Mouse (Mus musculus) small intestine, adult 2 months (tissue): ENCODE measurements around the gene Actr2. TPM values are rescaled to one million over a fixed set of nuclear protein-coding genes. Genes with fewer than 3 reads are reported as not detected.
"Not testable (repeated sequence)": the region's sequence is repeated elsewhere in the genome, so short reads cannot be mapped to it uniquely, and the experiment has no call there.

Experiments
- H3K27ac ChIP-seq: fragments of 200-500 bp; 2 replicates; pipeline ENCODE4 v1.5.1; 2012; ENCODE audit warnings: low read depth, low read length, control low read depth, inconsistent platforms; ENCODE audit not compliant: insufficient read depth
- H3K27me3 ChIP-seq: fragments of 200-500 bp; 2 replicates; pipeline ENCODE4 v1.6.1; 2012; ENCODE audit warnings: mild to moderate bottlenecking, moderate library complexity, low read length, inconsistent platforms; ENCODE audit not compliant: control insufficient read depth, insufficient read depth
- H3K36me3 ChIP-seq: fragments of 200-500 bp; 2 replicates; pipeline ENCODE4 v1.6.1; 2012; ENCODE audit warnings: mild to moderate bottlenecking, low read length, control low read depth, inconsistent platforms; ENCODE audit not compliant: control insufficient read depth, insufficient read depth
- H3K4me1 ChIP-seq: fragments of 200-500 bp; 2 replicates; pipeline ENCODE4 v1.6.1; 2012; ENCODE audit warnings: low read length, inconsistent platforms, mixed read lengths; ENCODE audit not compliant: control insufficient read depth, insufficient read depth, insufficient read length
- H3K4me3 ChIP-seq: fragments of 200-500 bp; 2 replicates; pipeline ENCODE4 v1.5.1; 2012; ENCODE audit warnings: low read depth, mild to moderate bottlenecking, control low read depth, inconsistent platforms, low read length, moderate library complexity
- CTCF ChIP-seq: fragments of 200-500 bp; IDR thresholded peaks from 2 replicates; pipeline ENCODE4 v1.5.1; 2012; ENCODE audit warnings: low read depth, mild to moderate bottlenecking, control low read depth, inconsistent platforms, low read length, moderate library complexity, mixed read lengths; ENCODE audit not compliant: insufficient replicate concordance, insufficient read length; ENCODE audit errors: extremely low read depth
- POLR2A ChIP-seq: fragments of 200-500 bp; IDR thresholded peaks from 2 replicates; pipeline ENCODE4 v1.6.1; 2012; ENCODE audit warnings: low read depth, mild to moderate bottlenecking, control low read depth, inconsistent platforms, low read length, moderate library complexity
- WGBS: fragments of 180-500 bp; shearing (Covaris S2); methylation state at CpG from one replicate; pipeline ENCODE4 v1.1.7; 2018; 5-methylcytosine and 5-hydroxymethylcytosine counted together
- polyA plus RNA-seq: library from polyadenylated mRNA; depleted of rRNA; stranded (reverse); fragments of >200 nt; gene quantifications from 2 replicates; pipeline ENCODE4 v1.2.3, GENCODE M21; 2012

The Actr2 gene
- polyA plus RNA-seq, 1 experiment = 10.7 TPM

DNA sequence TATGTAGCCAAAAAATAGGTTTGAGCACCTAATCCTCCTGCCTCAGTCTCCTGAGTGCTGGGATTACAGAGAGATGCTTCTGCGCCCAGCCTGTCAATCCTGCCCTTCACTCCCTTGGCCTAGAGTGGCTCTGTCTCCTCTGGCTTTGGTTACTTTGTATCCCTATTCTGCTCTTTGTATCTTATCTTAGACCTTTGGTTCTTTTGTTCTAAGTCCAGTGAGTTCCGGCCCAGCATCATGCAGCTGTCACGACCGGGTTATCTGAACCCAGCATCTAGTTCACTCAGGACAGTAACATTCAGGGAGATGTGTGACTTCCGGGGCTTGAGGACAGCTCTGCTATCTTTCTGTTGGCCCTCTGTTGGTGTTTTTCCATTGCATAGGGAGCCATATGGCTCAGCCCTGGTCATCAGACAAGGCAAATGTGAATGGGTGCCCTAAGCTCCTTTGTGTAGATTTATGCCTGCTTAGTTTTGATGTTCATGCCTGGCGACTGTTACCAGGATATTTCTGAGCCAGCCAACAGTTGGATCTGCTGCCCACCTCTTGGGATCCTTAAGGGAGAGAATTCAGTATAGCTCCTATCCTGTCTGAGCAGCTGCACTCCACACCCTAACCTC is 79.1 kb downstream of the Actr2 start:
- WGBS = 40% methylated on average over 6 of the region's 6 CpGs
- Histone ChIP-seq H3K4me1 (peaks cover 7% of the 10 kb centered on the region), H3K4me3 (no peak overlapping the region), H3K27ac (no peak overlapping the region), H3K27me3 (no peaks in the 10 kb centered on the region), H3K36me3 (no peaks in the 10 kb centered on the region)
- TF ChIP-seq POLR2A = no peak
- TF ChIP-seq CTCF = no peak

- peaks cover 7% of the 10 kb centered on the region for H3K4me1 ChIP-seq
- WGBS = 47% methylated on average over 8 of the region's 8 CpGs
- no peak overlapping the region for H3K27ac ChIP-seq
Observed at GRCm38 (mm10) chr11:20031536-20031935, 81.2 kb downstream of the Actr2 start.

DNA sequence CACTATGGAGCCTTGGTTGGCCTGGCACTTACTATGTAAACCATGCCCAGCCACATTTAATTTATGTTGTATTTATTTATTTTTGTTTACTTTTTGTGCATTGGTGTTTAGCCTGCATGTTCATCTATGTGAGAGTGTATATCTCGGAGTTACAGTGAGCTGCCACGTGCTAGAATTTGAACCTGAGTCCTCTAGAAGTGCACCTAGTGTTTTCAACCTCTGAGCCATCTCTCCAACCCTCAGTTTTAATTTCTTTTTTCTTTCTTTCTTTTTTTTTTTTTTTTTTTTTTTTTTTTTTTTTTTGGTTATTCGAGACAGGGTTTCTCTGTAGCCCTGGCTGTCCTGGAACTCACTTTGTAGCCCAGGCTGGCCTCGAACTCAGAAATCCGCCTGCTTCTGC is 81.7 kb downstream of the Actr2 start:
- WGBS = 90% methylated on average over 5 of the region's 5 CpGs
- H3K27me3 ChIP-seq, H3K36me3 ChIP-seq, H3K27ac ChIP-seq, H3K4me1 ChIP-seq, H3K4me3 ChIP-seq: not testable (repeated sequence)

More at GRCm38 (mm10) chr11:20031536-20031935, 81.2 kb downstream of the Actr2 start:
- Histone ChIP-seq H3K27me3 (no peaks in the 10 kb centered on the region), H3K4me3 (no peak overlapping the region), H3K36me3 (no peaks in the 10 kb centered on the region)
- TF ChIP-seq CTCF (peak; percentile 73; the same call in 1 of the 2 replicates), POLR2A (no peak)

- 85% methylated on average over 4 of the region's 4 CpGs for WGBS
- H3K4me1 ChIP-seq = no peaks in the 10 kb centered on the region
- no peak for TF ChIP-seq CTCF
- TF ChIP-seq POLR2A = no peak
- H3K36me3 ChIP-seq = peaks cover 4% of the 10 kb centered on the region; the same call in 1 of the 2 replicates
- no peak overlapping the region for H3K27ac ChIP-seq
- H3K27me3 ChIP-seq = no peaks in the 10 kb centered on the region
- H3K4me3 ChIP-seq = no peak overlapping the region
Observed at GRCm38 (mm10) chr11:20029014-20029413, 83.7 kb downstream of the Actr2 start.

DNA sequence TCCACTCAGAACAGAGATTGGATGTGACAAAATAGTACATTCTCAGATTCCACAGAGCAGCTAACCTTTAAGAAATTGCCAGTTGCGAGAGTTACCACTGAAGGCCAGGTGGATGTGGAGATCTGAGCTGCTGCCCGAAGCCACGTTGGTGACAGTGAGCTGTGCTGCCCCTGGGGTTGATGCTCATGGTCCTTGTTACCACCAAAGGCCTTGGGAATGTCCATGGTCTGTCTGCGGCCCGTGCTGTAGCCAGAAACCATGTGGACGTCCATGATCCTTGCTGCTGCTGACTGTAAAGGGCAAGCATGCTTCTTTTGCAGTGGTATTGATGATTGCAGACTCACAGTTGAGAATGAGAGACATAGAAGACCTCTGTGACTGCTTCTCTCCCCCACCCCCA is 84.3 kb downstream of the Actr2 start:
- no peak overlapping the region for H3K27ac ChIP-seq
- peaks cover 4% of the 10 kb centered on the region; the same call in 1 of the 2 replicates for H3K36me3 ChIP-seq
- no peaks in the 10 kb centered on the region for H3K4me1 ChIP-seq
- WGBS = 86% methylated on average over 6 of the region's 6 CpGs
- no peak overlapping the region for H3K4me3 ChIP-seq
- no peaks in the 10 kb centered on the region for H3K27me3 ChIP-seq
- TF ChIP-seq CTCF (no peak), POLR2A (no peak)

DNA sequence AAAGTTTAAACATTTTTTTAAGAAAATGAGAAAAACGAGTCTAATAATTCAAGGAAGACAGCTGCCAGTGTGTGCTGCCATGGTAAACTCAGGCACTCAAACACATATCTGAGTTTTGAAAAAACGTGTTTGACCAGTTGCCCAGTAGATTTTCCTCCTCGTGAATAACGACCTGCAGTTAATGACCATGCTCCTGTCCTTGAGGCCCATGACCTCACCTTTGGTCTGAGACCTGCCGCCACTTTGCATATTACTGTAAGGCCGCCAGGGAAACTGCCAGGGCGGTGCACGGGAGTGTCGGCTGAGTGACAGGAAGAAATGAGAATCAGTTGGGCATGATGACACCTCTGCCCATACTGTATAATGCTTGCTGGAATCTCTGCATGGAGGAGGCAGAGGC is 85.0 kb downstream of the Actr2 start:
- WGBS = 50% methylated on average over 9 of the region's 9 CpGs
- H3K4me3 ChIP-seq = no peak overlapping the region
- H3K27me3 ChIP-seq = no peaks in the 10 kb centered on the region
- H3K27ac ChIP-seq = no peak overlapping the region
- no peaks in the 10 kb centered on the region for H3K4me1 ChIP-seq
- TF ChIP-seq POLR2A (no peak), CTCF (no peak)
- peaks cover 6% of the 10 kb centered on the region; the same call in 1 of the 2 replicates for H3K36me3 ChIP-seq

DNA sequence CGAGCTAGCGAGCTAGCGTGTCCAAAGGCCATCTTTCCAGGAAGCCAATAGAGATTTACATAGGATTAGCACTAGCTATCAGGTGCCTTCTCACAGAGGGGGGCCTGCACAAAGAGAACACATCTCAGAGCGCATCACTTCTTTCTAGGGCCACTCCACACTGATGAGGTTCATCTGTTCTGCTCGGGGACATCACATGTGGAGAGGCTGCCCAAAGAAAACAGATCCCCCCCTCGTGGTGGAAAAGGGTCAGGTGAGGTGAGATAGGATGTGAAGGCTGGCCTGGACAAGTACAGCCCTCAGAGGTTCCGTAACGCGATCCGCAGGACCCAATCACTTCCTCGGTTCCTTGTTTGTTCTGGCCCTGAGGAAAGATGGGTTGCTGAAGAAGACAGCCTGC is 86.8 kb downstream of the Actr2 start:
- WGBS = 65% methylated on average over 11 of the region's 11 CpGs
- Histone ChIP-seq H3K36me3 (peaks cover 15% of the 10 kb centered on the region), H3K4me1 (no peaks in the 10 kb centered on the region), H3K27ac (no peak overlapping the region), H3K27me3 (no peaks in the 10 kb centered on the region), H3K4me3 (no peak overlapping the region)
- TF ChIP-seq POLR2A = no peak
- no peak for TF ChIP-seq CTCF
